Mouse (Mus musculus) monocyte, adult 59 days (primary cell): ENCODE measurements around the gene Inpp4a. TPM values are rescaled to one million over a fixed set of nuclear protein-coding genes. Genes with fewer than 3 reads are reported as not detected.

Experiments
- total RNA-seq, 2 experiments: library from RNA; stranded (reverse); gene quantifications; one replicate each; pipeline ENCODE4 v1.2.4; 2023

The Inpp4a gene
- 100 to 1,000 TPM; 110 to 120 TPM for total RNA-seq

DNA sequence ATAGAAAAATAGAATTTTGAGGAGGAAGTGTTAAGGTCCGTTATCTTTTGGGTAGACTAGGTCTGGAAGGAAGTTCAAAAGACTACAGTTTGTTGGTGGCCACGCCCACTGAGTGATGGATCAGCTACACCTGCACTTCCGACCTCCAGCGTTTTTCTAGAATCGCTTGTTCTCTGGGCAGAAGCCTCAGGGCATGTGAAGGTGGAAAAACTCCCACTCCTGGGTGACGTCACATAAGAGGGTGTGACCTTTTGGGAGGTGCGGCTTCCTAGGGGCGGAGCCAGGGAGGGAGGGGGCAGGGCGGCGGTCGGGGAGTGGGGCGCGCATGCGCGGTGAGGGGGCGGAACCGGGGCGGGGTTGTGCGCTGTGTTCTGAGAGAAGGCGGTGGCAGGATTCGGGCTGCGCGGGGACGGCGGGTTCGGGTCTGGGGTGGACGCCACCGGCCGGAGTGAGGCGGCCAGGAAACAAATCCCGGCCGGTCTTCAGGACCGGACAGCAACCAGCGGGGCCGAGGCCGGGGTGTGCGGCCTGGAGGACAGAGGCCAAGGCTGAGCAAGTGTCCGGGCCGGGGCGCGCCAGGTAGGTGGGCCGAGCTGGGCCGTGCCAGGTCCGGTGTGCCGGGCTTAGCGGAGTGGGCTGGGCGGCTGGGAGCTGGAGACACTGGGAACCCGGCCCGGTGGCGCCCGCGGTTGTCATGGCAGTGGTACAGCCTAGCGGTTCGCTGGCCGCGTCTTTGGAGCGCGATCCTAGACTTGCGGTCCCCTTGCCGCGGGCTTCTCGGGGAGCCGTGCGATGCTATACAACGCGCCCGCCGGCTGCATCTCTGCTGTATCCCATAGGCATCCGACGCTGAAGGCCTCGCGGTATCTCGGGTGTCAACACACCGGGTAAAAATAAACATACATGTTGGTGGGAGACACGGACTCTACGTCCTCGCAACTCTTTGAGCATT is at the start of gene Inpp4a:
Gene Inpp4a (plus strand): TSS at position 326 of the 952 bp plus-strand sequence.

DNA sequence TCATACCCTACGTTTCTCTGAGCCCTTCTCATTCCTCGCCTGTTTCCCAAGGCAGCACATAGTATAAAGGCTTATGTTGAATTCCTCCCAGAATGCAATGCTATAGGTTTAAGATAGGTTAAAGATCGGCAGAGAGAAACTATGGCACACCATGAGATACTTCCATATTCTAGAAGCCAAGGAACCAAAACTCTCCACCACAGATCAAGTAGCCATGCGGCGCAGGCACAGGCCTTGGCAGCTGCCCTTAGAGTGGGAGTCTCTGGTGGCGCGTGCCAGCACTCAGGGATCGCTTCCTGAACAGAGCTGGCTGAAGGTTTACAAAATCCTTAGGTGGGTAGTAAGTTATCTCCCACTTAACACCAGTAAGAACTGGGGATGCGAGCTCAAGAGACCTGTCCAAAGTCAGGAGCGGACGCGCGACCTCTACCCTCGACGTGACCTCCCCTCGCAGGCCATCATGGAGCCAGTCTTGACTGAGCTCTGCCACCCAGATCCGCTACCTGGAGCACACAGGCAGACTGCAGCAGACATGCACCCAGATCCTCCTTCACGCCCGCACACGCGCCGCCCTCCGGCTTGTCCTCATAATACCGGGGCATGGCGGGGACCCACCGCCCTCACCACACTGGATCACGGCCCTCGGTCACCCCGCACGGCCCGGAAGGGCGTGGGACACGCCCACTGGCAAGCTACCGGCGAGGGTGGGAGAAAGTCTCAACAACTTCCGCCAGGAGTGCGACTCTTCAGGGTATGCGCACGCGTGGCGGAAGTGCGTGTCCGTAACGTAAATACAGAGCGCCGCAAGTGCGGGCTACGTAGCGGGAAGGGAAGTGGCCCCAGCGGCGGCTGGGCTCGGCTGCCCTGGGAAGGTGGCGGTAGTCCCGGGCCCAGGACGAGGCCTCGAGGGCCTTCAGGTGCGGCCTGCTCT is 130.0 kb downstream of the Inpp4a start, which contains the start of the genes Coa5 and Unc50:
Gene Coa5 (minus strand): TSS at position 738 of the 931 bp plus-strand sequence.
Gene Unc50 (plus strand): TSS at position 774 of the 931 bp plus-strand sequence.

Other genes starting within 250 kb of the Inpp4a start
- under 1 TPM in 1 of 2 experiments, not detected in 1; 0.15 TPM for gene Cnga3, start 85.4 kb upstream of the Inpp4a start, total RNA-seq
- gene Coa5, start 130.2 kb downstream of the Inpp4a start, total RNA-seq = 10 to 100 TPM; 43.4 to 45.0 TPM
- 10 to 100 TPM; 37.7 to 45.5 TPM for gene Unc50, start 130.3 kb downstream of the Inpp4a start, total RNA-seq
- gene Mgat4a, start 241.2 kb downstream of the Inpp4a start, total RNA-seq = 10 to 100 TPM; 10.4 to 11.6 TPM